Comparison of ENCODE assay signal across 8 mouse cellular contexts in the genomic region with DNA sequence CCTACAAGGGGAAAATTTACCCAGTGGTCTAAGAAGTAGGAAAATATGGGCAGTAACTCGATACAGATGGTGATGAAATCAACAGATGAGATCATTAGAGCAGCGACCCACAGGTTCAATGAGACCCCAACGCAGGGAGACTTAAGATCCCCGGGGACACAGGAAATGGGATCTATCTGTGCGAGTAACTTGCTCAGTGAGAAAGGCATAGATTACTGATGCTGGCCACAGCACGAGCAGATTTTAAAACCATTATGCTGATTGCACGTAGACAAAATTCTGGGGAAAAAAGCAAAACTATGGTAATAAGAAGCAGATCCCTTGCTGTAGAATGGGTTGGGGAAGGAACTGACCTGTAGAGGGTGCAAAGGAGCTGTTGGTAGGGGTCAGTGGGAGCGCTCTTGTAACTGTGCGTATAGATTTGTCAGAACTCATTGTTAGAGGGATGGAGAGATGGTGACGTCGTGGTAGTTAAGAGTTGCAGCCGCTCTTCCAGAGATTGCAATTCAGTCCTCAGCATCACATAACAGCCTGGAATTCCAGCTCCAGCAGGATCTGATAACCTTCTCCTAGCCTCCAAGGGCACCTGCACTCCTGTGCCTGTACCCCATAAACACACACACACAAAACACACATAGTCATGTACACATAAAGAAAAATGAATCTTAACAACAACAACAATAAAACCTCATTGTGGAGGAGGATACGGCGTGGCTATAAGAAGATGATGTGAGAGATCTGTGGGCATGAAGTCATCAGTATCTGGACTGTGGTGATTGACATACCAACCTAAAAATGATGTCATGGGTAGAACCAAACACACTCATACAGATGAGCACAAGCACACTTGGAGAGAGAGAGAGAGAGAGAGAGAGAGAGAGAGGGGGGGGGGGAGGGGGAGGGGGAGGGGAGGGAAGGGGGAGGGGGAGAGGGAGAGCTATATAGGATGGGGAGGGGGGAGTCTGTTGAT.
DNase-seq lines count a peak whose midpoint lies in the region; ATAC-seq and TF ChIP-seq lines count a peak whose summit lies in the region.

No protein-coding gene starts in this region.

- 17% methylated on average over 14 of the region's 14 CpGs for WGBS in embryonic facial prominence, embryonic 15.5 days
- 24% methylated on average over 14 of the region's 14 CpGs for WGBS in limb, embryonic 10.5 days
- 57% methylated on average over 14 of the region's 14 CpGs for WGBS in small intestine, adult 2 months

- H3K4me1 ChIP-seq in CH12.LX (ENCODE audit: control insufficient read depth in 1 of 2, insufficient read depth in 2 of 2): peaks cover 9 to 62% of the 10 kb centered on the region in 2 experiments
- peaks cover 24% of the 10 kb centered on the region for H3K4me1 ChIP-seq in embryonic facial prominence, embryonic 15.5 days
- peaks cover 51% of the 10 kb centered on the region for H3K4me1 ChIP-seq in limb, embryonic 10.5 days
- H3K4me1 ChIP-seq in small intestine, adult 2 months (ENCODE audit: control insufficient read depth, insufficient read depth, insufficient read length, low read length): no peaks in the 10 kb centered on the region

- H3K9ac ChIP-seq in CH12.LX (ENCODE audit: insufficient read depth, low read depth): no peak overlapping the region
- H3K9ac ChIP-seq in embryonic facial prominence, embryonic 15.5 days: no peak overlapping the region

- H3K27me3 ChIP-seq in CH12.LX (replicated peaks): no peaks in the 10 kb centered on the region
- H3K27me3 ChIP-seq in embryonic facial prominence, embryonic 15.5 days: no peaks in the 10 kb centered on the region
- H3K27me3 ChIP-seq in limb, embryonic 10.5 days (ENCODE audit: low read depth, poor library complexity, severe bottlenecking): no peaks in the 10 kb centered on the region
- no peaks in the 10 kb centered on the region for H3K27me3 ChIP-seq in small intestine, adult 2 months (ENCODE audit: control insufficient read depth, insufficient read depth, low read length)

- H3K79me2 ChIP-seq in CH12.LX (replicated peaks; ENCODE audit: control insufficient read depth, extremely low read depth, insufficient read depth, poor library complexity, severe bottlenecking): no peaks in the 10 kb centered on the region

- ATAC-seq in embryonic facial prominence, embryonic 15.5 days (ENCODE audit: insufficient number of reproducible peaks, low FRiP score, low TSS enrichment, low read depth): peak; percentile 70

- peak; percentile 26 to 29 for DNase-seq in cerebellum, adult 18-20 months
- no peak for DNase-seq in cerebellum, adult 9-11 months
- no peak for DNase-seq in CH12.LX (ENCODE audit: extremely low read depth)
- DNase-seq in limb, embryonic 10.5 days (ENCODE audit: low spot score): peak; percentile 57
- DNase-seq in spleen, postnatal 36 days (ENCODE audit: low spot score in 2 of 2): no peak
- no peak for DNase-seq in thymus, postnatal 36 days

- no peak overlapping the region for H3K27ac ChIP-seq in CH12.LX (ENCODE audit: insufficient read depth, low read depth)
- peak overlapping the region; percentile 83 for H3K27ac ChIP-seq in embryonic facial prominence, embryonic 15.5 days (replicated peaks)
- H3K27ac ChIP-seq in limb, embryonic 10.5 days: peak overlapping the region; percentile 73
- no peak overlapping the region for H3K27ac ChIP-seq in small intestine, adult 2 months (ENCODE audit: insufficient read depth, low read depth, low read length)

- no peaks in the 10 kb centered on the region for H3K36me3 ChIP-seq in CH12.LX (replicated peaks in 1 of 2; ENCODE audit: control insufficient read depth in 1 of 2, insufficient read depth in 1 of 2, low read length in 1 of 2)
- H3K36me3 ChIP-seq in embryonic facial prominence, embryonic 15.5 days: no peaks in the 10 kb centered on the region
- H3K36me3 ChIP-seq in limb, embryonic 10.5 days: no peaks in the 10 kb centered on the region
- H3K36me3 ChIP-seq in small intestine, adult 2 months (ENCODE audit: control insufficient read depth, insufficient read depth, low read length): no peaks in the 10 kb centered on the region

- in situ Hi-C loops in CH12.LX (cut with MboI; ENCODE audit: low pct_ligation_motif_present, low pct_unique_long_range_greater_than_20kb, low sequenced_read_pairs): loop anchor here (5.0 kb wide), 1 partner anchor 36 kb away; no protein-coding TSS in a partner anchor

- no peak for TF ChIP-seq POLR2A in CH12.LX (IDR thresholded peaks at IDR 0.05; ENCODE audit: low read depth, low read length)
- no peak for TF ChIP-seq POLR2A in small intestine, adult 2 months (IDR thresholded peaks at IDR 0.05; ENCODE audit: low read depth, low read length)

- peak; percentile 26 to 70; a peak in 3 of 4 replicates for TF ChIP-seq CTCF in CH12.LX (conservative IDR thresholded peaks at IDR 0.05 in 1 of 2, IDR thresholded peaks at IDR 0.05 in 1 of 2; ENCODE audit: low read depth in 2 of 2, low read length in 2 of 2)
- TF ChIP-seq CTCF in small intestine, adult 2 months (IDR thresholded peaks at IDR 0.05; ENCODE audit: extremely low read depth, insufficient read length, insufficient replicate concordance, low read depth, low read length): peak; percentile 38; the same call in 1 of the 2 replicates

- dilution Hi-C loops in CH12.LX (cut with MboI; ENCODE audit: extremely low pct_ligation_motif_present, extremely low pct_unique_long_range_greater_than_20kb, low sequenced_read_pairs): no loop called here

- no peak for TF ChIP-seq EP300 in CH12.LX (IDR thresholded peaks at IDR 0.05; ENCODE audit: low read length)

- peak; percentile 63 for TF ChIP-seq RAD21 in CH12.LX (IDR thresholded peaks at IDR 0.05; ENCODE audit: low read depth, low read length)

- no peak overlapping the region for H3K4me2 ChIP-seq in CH12.LX (ENCODE audit: insufficient read depth, low read depth, poor library complexity, severe bottlenecking)
- peak overlapping the region; percentile 11; the same call in 1 of the 2 replicates for H3K4me2 ChIP-seq in embryonic facial prominence, embryonic 15.5 days (replicated peaks)

- no peaks in the 10 kb centered on the region for H3K9me3 ChIP-seq in CH12.LX (replicated peaks; ENCODE audit: low read length)
- H3K9me3 ChIP-seq in embryonic facial prominence, embryonic 15.5 days (replicated peaks): no peaks in the 10 kb centered on the region
- H3K9me3 ChIP-seq in limb, embryonic 10.5 days (replicated peaks): no peaks in the 10 kb centered on the region

- H3K4me3 ChIP-seq in CH12.LX (replicated peaks in 1 of 3; ENCODE audit: low read depth in 2 of 3, low read length in 2 of 3, poor library complexity in 1 of 3): no peak overlapping the region
- no peak overlapping the region for H3K4me3 ChIP-seq in embryonic facial prominence, embryonic 15.5 days (replicated peaks)
- H3K4me3 ChIP-seq in limb, embryonic 10.5 days: no peak overlapping the region
- no peak overlapping the region for H3K4me3 ChIP-seq in small intestine, adult 2 months (ENCODE audit: low read depth, low read length)

TF ChIP-seq in CH12.LX, 34 proteins besides CTCF, POLR2A, EP300 and RAD21:
- TF ChIP-seq BHLHE40 (IDR thresholded peaks at IDR 0.05; ENCODE audit: low read depth, low read length) (0 out of 2 replicates have a peak, but pooled peaks have one; percentile 15), PAX5 (IDR thresholded peaks at IDR 0.05; ENCODE audit: low read length) (no peak), SMC3 (IDR thresholded peaks at IDR 0.05; ENCODE audit: low read depth, low read length) (peak; percentile 54)

Comparison
In these comparisons a context has a peak if more than half of its experiments do, and no peak if none do; other contexts are left out.
1. DNase-seq: peak in cerebellum, adult 18-20 months (2 of 2) and limb, embryonic 10.5 days (single experiment); none in cerebellum, adult 9-11 months (single experiment), CH12.LX (single experiment), spleen, postnatal 36 days (0 of 2) and thymus, postnatal 36 days (0 of 2).
2. H3K27ac ChIP-seq: peak in embryonic facial prominence, embryonic 15.5 days (single experiment) and limb, embryonic 10.5 days (single experiment); none in CH12.LX (single experiment) and small intestine, adult 2 months (single experiment).